Mouse (Mus musculus) frontal cortex, postnatal 25 days (tissue): ENCODE results near the gene Col5a1.

Experiments used
- DNase-seq, 2 experiments: peaks; one replicate each; pipeline ENCODE4 v3.0.0; 2022; ENCODE audit warnings: low spot score in 2 of 2

Gene Col5a1

GRCm38 (mm10) chr2:27919309-27919850, 33.2 kb downstream of the Col5a1 start:
- no peak for DNase-seq

DNA sequence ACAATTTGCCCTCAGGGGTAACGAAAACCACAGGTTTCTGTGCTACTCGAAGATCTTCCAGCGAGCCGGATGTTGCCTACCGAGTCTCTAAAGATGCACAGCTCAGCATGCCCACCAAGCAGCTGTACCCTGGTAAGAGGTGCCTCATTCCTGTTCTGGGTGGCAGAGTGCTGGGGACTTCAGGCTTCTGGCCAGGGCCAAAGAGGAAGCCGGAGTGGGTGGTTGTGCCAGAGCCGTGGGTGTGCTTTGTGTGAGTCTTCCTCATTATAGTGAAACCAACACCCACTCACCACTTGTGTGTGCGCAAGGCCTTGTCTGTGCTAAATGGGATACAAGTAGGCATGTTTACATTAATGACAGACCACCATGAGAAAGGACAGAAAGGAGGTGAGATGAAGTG, 35.8 kb downstream of the Col5a1 start:
- no peak for DNase-seq

- DNase-seq = no peak
Observed at GRCm38 (mm10) chr2:27923718-27924117, 37.5 kb downstream of the Col5a1 start.

- DNase-seq = no peak
Observed at GRCm38 (mm10) chr2:27924463-27924862, 38.2 kb downstream of the Col5a1 start.

DNA sequence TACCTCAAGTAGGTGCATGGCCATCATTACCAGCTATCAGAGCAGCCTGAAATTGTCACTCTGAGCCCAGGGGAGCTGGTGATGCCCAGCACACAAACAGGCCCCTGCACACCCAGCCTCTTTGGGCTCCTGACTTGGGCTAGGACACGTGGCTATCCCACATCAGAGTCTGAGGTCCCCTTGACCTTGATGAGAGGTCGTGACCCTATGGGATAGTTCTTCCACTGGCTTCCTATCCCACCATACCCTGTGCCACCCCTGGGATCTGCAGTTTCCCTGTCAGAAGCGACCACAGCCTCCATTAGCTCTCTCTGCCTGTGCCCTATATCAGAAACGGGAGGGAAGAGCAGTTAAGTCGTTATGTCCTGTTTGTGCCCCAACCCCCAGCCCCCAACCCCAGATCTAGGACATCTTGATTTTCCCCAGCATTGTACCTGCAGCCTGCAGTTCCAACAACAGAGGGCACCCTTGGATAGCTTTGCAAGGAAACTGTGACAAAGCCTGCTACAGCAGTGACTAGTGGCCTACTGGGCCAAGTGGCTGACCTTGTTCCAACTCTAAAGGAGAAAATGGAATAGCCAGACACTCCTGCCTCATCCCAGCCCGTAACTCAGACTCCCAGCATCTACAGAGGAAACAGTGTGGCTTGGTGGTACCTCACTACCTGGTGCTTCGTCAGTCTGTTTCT, 40.4 kb downstream of the Col5a1 start:
- peak; percentile 67 to 73 for DNase-seq

DNA sequence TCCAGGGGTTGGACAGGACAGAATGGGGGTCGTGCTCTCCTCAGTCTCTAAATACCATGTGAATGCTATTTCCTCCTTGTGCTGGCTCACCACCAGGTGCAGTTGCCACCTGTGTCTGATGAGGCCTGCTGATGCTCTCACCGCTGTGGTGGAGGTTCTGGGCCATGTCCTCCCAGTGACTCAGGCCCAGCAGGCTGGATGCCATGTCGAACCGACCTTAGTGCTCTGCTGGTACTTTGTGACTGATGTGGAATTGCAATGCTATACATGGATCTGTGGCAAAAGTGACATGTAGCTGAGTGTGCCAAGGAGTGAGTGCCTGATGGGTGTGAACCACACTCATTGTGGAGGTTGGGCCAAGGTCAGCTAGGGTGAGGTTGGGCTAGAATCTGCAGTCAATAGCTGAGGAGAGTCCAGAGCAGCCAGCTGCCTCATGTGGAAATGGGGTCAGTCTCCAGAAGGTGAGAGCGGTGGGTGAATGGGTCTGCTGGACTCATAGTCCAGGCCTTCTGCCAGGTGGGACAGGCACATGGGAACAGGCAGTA, 44.3 kb downstream of the Col5a1 start:
- no peak for DNase-seq

DNA sequence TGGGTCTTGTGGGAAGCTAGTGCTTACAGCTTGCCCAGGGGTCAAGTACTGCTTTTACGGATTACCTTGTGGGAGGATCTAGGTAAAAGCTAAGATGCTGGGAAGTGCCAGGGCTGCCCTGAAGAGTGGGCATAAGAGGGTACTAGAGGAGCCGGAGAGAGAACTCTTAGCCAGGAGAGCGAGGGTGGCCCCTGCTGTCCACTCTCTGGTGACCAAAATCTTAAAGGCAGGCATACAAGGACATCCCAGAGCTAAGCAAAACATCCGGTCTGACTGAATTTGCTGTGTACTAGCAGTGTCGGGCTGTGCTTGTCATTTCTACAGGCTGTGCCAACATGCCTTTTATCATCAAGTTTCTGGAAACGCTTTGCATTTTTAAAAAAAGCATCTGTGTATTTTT, 44.9 kb downstream of the Col5a1 start:
- no peak for DNase-seq

DNA sequence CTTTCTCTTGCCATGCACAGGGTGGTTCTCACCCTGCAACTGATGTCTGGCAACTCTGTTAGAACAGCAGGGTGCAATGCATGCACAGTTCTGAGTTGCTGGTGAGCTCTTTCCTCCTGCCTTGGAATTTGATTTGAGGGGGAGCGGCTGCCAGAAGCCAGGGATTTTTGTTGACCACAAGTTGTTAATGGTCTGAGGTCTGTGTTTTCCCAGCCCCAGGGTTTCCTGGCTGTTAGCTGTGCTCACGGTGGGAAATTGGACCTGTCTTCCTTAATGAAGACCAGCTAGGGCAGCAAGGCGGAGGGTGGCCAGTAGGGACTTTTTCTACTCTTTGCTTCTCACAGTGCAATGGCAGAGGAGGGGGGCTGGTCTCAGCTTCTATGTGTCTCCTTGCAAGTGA, 45.7 kb downstream of the Col5a1 start:
- no peak for DNase-seq

DNA sequence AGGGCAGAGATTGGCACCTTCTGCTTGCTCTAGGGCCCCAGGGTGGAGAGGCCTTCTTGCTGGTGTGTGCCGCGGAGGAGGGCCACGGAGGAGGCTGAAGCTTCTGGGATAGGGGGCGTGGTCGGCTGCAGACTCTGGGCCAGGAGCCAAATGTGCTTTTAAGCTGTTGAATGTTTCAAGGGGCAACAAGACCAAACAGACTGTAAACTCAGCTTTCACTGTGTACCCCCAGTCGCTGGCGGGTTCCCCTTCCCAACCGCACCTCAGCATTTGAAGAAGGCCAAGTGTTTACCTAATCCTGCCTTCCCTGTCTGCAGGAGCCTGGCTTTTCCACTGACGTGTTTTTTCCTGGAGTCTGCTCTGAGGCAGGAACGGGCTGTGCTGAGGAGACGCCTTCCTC, 48.0 kb downstream of the Col5a1 start:
- DNase-seq = no peak

- no peak for DNase-seq
Observed at GRCm38 (mm10) chr2:27934831-27935230, 48.6 kb downstream of the Col5a1 start.

DNA sequence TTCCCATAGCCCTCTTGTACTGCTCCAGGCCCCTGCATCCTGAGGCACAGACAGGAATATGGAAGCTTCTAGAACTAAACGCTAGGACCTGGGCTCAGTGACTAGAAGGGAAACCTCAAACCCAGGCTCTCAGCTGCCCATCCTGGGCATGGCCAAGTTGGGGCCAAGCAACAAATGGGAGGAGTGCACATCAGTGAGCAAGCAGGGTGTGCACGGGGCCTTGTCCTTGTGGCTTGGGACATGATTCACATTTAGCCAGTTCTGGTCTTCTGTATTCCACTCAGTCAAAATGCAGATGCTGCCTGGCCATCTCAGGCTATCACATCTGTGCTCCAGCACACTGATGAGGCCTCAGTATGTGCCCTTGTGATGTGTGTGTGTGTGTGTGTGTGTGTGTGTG, 49.2 kb downstream of the Col5a1 start:
- DNase-seq = no peak

GRCm38 (mm10) chr2:27936607-27937191, 50.5 kb downstream of the Col5a1 start:
- DNase-seq = peak in 1 of 2 experiments; percentile 32

GRCm38 (mm10) chr2:27939433-27939832, 53.2 kb downstream of the Col5a1 start:
- DNase-seq = no peak

DNA sequence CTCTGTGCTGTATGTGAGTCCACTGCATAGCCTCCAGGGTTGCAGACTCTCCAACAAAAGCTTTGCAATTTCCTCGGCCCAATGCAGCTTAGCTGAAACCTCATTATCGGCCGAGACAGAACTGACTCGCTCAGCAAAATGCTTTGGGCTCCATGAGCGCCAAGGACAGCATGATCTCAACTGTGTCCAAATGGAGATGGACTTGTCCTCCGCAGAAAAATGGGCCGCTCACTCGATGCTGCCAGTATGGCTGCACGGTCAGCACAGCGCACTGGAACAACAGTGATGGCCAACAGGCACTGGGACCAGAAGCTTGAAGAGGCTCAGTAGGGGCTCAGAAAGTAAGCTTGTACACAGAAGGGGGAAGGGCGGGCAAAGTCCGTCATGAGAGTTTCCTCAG, 53.9 kb downstream of the Col5a1 start:
- DNase-seq = no peak

GRCm38 (mm10) chr2:27947252-27947651, 61.0 kb downstream of the Col5a1 start:
- no peak for DNase-seq

DNA sequence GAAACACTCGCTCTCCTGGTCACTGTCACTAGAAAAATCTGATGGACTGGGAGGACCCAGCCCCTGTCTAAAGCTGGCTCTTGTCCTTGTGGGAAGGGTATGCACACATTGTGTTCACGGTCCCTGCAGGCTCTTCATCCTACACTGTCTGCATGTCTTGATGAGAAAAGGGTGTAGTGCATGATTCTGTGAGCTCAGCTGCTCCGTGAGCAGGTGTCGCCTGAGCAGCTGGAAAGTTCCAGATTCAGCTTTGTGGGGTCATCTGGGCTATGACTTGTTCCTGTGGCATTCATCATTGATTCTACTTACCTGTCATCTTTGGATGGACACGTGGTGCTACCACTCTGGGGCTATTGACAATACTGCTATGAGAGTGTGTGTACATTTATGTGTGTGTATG, 61.7 kb downstream of the Col5a1 start:
- no peak for DNase-seq

GRCm38 (mm10) chr2:27953866-27954265, 67.6 kb downstream of the Col5a1 start:
- no peak for DNase-seq

GRCm38 (mm10) chr2:27954924-27955323, 68.7 kb downstream of the Col5a1 start:
- DNase-seq = no peak

DNA sequence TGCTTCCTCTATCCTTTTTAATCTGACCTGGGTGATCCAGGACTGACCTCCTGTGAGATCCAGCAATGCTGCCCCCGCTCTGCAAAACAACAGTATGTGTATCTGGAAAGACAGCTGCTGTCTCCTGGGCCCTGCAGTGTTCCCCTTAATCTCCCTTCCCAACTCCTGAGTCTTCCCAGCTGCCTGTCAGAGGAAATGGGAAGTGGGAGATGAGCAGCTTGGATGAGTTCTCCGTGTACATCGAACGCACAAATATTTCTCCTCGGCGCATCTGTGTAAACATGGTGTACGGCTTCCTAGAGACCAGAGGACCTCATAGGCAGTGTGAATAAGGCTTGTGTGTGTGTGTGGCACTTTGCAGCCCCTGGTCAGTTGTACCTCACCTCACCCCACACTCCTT, 70.5 kb downstream of the Col5a1 start:
- DNase-seq = no peak

DNA sequence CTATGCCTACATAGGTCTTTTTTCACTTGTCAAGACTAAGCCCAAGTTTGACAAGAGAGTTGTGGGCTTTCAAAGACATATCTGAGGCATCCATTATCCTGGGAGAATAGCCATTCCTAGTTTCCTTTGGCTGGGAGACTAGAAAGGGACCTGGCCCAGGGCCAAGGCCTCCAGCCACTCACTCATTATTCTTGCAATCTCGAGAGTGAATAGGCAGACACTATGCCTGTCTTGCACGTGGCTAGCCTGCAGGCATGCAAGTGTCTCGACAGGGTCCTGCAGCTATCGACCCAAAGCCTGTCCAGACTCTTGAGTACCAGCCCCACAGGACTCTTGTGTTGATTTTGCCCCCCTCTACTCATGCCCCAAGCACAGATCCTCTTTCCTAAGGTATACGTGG, 71.0 kb downstream of the Col5a1 start:
- no peak for DNase-seq

DNA sequence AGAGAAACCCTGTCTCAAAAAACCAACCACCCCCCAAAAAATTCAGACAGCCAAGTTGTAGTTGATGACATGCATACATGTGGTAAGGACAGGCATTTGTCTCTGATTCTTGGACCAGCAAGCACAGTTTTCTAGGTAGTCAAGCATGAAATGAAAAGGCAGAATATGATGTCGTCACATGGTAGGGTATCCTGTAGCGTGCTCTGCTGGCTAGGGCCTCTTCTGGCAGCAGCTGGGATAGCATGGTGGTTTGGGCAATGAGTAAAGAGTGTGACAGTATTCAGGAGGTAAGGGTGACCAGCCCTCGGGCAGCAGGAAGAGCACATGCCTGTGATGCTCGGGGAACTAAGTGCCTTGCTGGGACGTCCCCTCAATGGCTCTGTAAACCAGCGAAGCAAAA, 73.0 kb downstream of the Col5a1 start:
- no peak for DNase-seq

- DNase-seq = no peak
Observed at GRCm38 (mm10) chr2:27961190-27961589, 75.0 kb downstream of the Col5a1 start.

DNA sequence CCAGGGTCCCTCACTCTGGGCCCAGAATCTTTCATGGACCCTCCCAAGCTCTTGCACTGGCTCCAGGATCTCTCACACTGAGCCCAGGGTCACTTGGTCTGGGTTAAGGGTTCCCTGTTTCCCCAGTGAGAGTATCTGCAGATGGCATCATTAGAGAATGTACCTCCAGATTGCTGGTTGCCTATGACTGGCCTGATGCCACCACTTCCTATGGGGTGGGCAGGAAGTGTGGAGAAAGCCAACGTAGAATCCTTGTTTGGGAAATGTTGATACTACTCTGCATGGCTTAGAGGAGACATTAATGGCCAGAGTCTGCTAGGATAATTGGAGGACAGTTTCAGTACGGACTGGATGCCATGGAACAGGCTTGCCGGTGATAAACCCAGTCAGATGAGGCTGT, 76.2 kb downstream of the Col5a1 start:
- DNase-seq = no peak
